Comparison of ENCODE assay signal across 11 mouse cellular contexts in the genomic region with DNA sequence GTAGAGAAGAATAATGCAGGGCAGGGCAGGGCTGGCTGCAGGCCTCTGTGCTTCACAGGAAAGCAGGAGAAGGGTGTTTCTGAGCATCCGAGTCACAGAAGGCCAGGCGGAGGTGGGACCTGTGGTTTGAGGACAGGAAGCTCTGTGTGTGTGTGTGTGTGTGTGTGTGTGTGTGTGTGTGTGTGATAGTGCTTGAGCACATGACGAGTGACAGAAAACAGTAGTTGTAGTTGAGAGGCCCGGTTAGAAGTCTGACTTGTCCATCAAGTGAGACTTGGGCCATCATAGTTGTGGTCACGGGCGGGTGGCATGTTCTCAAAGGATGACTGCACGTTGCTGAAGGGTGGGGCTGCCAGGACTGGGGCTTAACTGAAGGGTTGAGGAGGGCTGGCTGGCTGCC. TPM values are rescaled to one million over a fixed set of nuclear protein-coding genes. Genes with fewer than 3 reads are reported as not detected.
A peak's percentile ranks its signal among the peaks of the same experiment; 100 is the strongest.
DNase-seq lines count a peak whose midpoint lies in the region; ATAC-seq and TF ChIP-seq lines count a peak whose summit lies in the region.
"Had no signal": no experiment of that assay in that cellular context is flagged by ENCODE, and none has a peak within 500 bp of the region (broad histone marks: within the 10 kb centered on the region; RNA-seq: fewer than 3 reads in every experiment).

No protein-coding gene starts in this region.

- H3K27me3 ChIP-seq in intestine, postnatal 0 days (replicated peaks; ENCODE audit: control insufficient read depth, insufficient read depth, low read length): no peaks in the 10 kb centered on the region
- no peaks in the 10 kb centered on the region for H3K27me3 ChIP-seq in intestine, embryonic 15.5 days (replicated peaks)
- no peaks in the 10 kb centered on the region for H3K27me3 ChIP-seq in stomach, postnatal 0 days (ENCODE audit: control insufficient read depth, insufficient read depth, low read length)
- H3K27me3 ChIP-seq in limb, embryonic 10.5 days (ENCODE audit: low read depth, poor library complexity, severe bottlenecking): no peaks in the 10 kb centered on the region
- H3K27me3 ChIP-seq in forebrain, embryonic 16.5 days (replicated peaks; ENCODE audit: control insufficient read depth, insufficient read depth, low read length): no peaks in the 10 kb centered on the region

- no peaks in the 10 kb centered on the region for H3K4me1 ChIP-seq in intestine, postnatal 0 days (replicated peaks; ENCODE audit: control insufficient read depth, insufficient read depth, low read length)
- H3K4me1 ChIP-seq in intestine, embryonic 15.5 days (replicated peaks): peaks cover 6% of the 10 kb centered on the region; the same call in 1 of the 2 replicates
- no peaks in the 10 kb centered on the region for H3K4me1 ChIP-seq in stomach, postnatal 0 days (replicated peaks; ENCODE audit: control insufficient read depth, insufficient read depth)
- no peaks in the 10 kb centered on the region for H3K4me1 ChIP-seq in limb, embryonic 10.5 days
- H3K4me1 ChIP-seq in forebrain, embryonic 16.5 days (replicated peaks; ENCODE audit: control insufficient read depth, insufficient read depth, low read length): no peaks in the 10 kb centered on the region

- no peak overlapping the region for H3K9ac ChIP-seq in intestine, postnatal 0 days (ENCODE audit: low read depth, low read length)
- no peak overlapping the region for H3K9ac ChIP-seq in intestine, embryonic 15.5 days
- no peak overlapping the region for H3K9ac ChIP-seq in stomach, postnatal 0 days (ENCODE audit: low read length)
- no peak overlapping the region for H3K9ac ChIP-seq in forebrain, embryonic 16.5 days (replicated peaks; ENCODE audit: low read depth, low read length)

- H3K27ac ChIP-seq in intestine, postnatal 0 days (ENCODE audit: low read depth, low read length): 0 out of 2 replicates have a peak overlapping the region, but pooled peaks have one; percentile 35
- no peak overlapping the region for H3K27ac ChIP-seq in intestine, embryonic 15.5 days
- no peak overlapping the region for H3K27ac ChIP-seq in stomach, postnatal 0 days (replicated peaks)
- H3K27ac ChIP-seq in limb, embryonic 10.5 days: no peak overlapping the region
- H3K27ac ChIP-seq in forebrain, embryonic 16.5 days (ENCODE audit: low read length): no peak overlapping the region

- WGBS in intestine, postnatal 0 days: 64% methylated on average over 7 of the region's 7 CpGs
- WGBS in intestine, embryonic 15.5 days: 64% methylated on average over 7 of the region's 7 CpGs
- WGBS in stomach, postnatal 0 days: 44% methylated on average over 7 of the region's 7 CpGs
- WGBS in limb, embryonic 10.5 days: 89% methylated on average over 7 of the region's 7 CpGs
- WGBS in forebrain, embryonic 16.5 days: 90% methylated on average over 7 of the region's 7 CpGs

- H3K4me3 ChIP-seq in intestine, postnatal 0 days (ENCODE audit: low read depth, low read length): no peak overlapping the region
- no peak overlapping the region for H3K4me3 ChIP-seq in intestine, embryonic 15.5 days (replicated peaks)
- no peak overlapping the region for H3K4me3 ChIP-seq in stomach, postnatal 0 days (ENCODE audit: low read depth, low read length)
- H3K4me3 ChIP-seq in limb, embryonic 10.5 days: no peak overlapping the region
- H3K4me3 ChIP-seq in forebrain, embryonic 16.5 days (replicated peaks; ENCODE audit: low read length): no peak overlapping the region

- TF ChIP-seq CTCF in intestine, postnatal 0 days (IDR thresholded peaks at IDR 0.05; ENCODE audit: low read depth): no peak
- TF ChIP-seq CTCF in stomach, postnatal 0 days (IDR thresholded peaks at IDR 0.05; ENCODE audit: low read depth): no peak

- no peak for ATAC-seq in intestine, postnatal 0 days
- ATAC-seq in intestine, embryonic 15.5 days: no peak
- peak; percentile 94 for ATAC-seq in common myeloid progenitor, adult 5-6 weeks (replicated peaks; ENCODE audit: low read depth, poor library complexity, severe bottlenecking)
- 0 out of 2 replicates have a peak, but pooled peaks have one; percentile 15 for ATAC-seq in stomach, postnatal 0 days (ENCODE audit: low FRiP score, low TSS enrichment)
- ATAC-seq in forebrain, embryonic 16.5 days: no peak

- peak; percentile 50 for DNase-seq in lung, postnatal 36 days
- DNase-seq in stomach, postnatal 0 days (ENCODE audit: low spot score): no peak
- no peak for DNase-seq in limb, embryonic 10.5 days (ENCODE audit: low spot score)
- no peak for DNase-seq in layer of hippocampus, postnatal 36 days

- peaks cover 91% of the 10 kb centered on the region for H3K36me3 ChIP-seq in intestine, postnatal 0 days (ENCODE audit: control insufficient read depth, insufficient read depth)
- H3K36me3 ChIP-seq in intestine, embryonic 15.5 days: peaks cover 54% of the 10 kb centered on the region
- peaks cover 44% of the 10 kb centered on the region for H3K36me3 ChIP-seq in stomach, postnatal 0 days (ENCODE audit: control insufficient read depth, insufficient read depth, low read length)
- H3K36me3 ChIP-seq in limb, embryonic 10.5 days: peaks cover 100% of the 10 kb centered on the region
- H3K36me3 ChIP-seq in forebrain, embryonic 16.5 days (ENCODE audit: control insufficient read depth, insufficient read depth): peaks cover 34% of the 10 kb centered on the region

- no peaks in the 10 kb centered on the region for H3K9me3 ChIP-seq in intestine, postnatal 0 days (ENCODE audit: control insufficient read depth)
- no peaks in the 10 kb centered on the region for H3K9me3 ChIP-seq in intestine, embryonic 15.5 days
- H3K9me3 ChIP-seq in stomach, postnatal 0 days (ENCODE audit: control insufficient read depth, low read length): no peaks in the 10 kb centered on the region
- no peaks in the 10 kb centered on the region for H3K9me3 ChIP-seq in limb, embryonic 10.5 days (replicated peaks)
- H3K9me3 ChIP-seq in forebrain, embryonic 16.5 days (ENCODE audit: control insufficient read depth, low read length): no peaks in the 10 kb centered on the region

- TF ChIP-seq EP300 in stomach, postnatal 0 days (optimal IDR thresholded peaks at IDR 0.05): no peak

- H3K4me2 ChIP-seq in intestine, postnatal 0 days (replicated peaks; ENCODE audit: low read depth): no peak overlapping the region
- H3K4me2 ChIP-seq in intestine, embryonic 15.5 days (replicated peaks): no peak overlapping the region
- no peak overlapping the region for H3K4me2 ChIP-seq in stomach, postnatal 0 days (replicated peaks; ENCODE audit: low read depth)
- H3K4me2 ChIP-seq in forebrain, embryonic 16.5 days (ENCODE audit: low read length): no peak overlapping the region

RNA-seq across cellular contexts. Expression of a gene that starts 16.1 kb away (rescaled TPM):
- polyA plus RNA-seq in intestine, postnatal 0 days (2015; fragmentation: Nextera tagmentation; extraction: Ambion mirVana): 33.3 and 36.7 TPM in 2 replicates
- 61.2 and 62.0 TPM in 2 replicates for polyA plus RNA-seq in intestine, embryonic 15.5 days (2015; fragmentation: Nextera tagmentation; extraction: Ambion mirVana)
- total RNA-seq in common myeloid progenitor, adult 5-6 weeks (2017): 150 and 164 TPM in 2 replicates
- polyA plus RNA-seq in stomach, postnatal 0 days (2015; fragmentation: Nextera tagmentation; extraction: Ambion mirVana): 30.0 and 35.4 TPM in 2 replicates
- polyA plus RNA-seq in limb, embryonic 10.5 days (2016; fragmentation: Nextera tagmentation; extraction: Ambion mirVana): 76.0 and 80.2 TPM in 2 replicates
- 80.1 and 82.6 TPM in 2 replicates for polyA plus RNA-seq in forebrain, embryonic 16.5 days (2015; fragmentation: Nextera tagmentation; extraction: Ambion mirVana)
- 100 to 1,000 TPM; 128 to 141 TPM for total RNA-seq in layer of hippocampus, postnatal 36 days (2021)

RNA-seq across cellular contexts. Expression of a gene that starts 35.3 kb away (rescaled TPM):
- not detected in 2 replicates for polyA plus RNA-seq in intestine, postnatal 0 days (2015; fragmentation: Nextera tagmentation; extraction: Ambion mirVana)
- not detected in 2 replicates for polyA plus RNA-seq in intestine, embryonic 15.5 days (2015; fragmentation: Nextera tagmentation; extraction: Ambion mirVana)
- not detected in 2 replicates for total RNA-seq in common myeloid progenitor, adult 5-6 weeks (2017)
- polyA plus RNA-seq in stomach, postnatal 0 days (2015; fragmentation: Nextera tagmentation; extraction: Ambion mirVana): not detected in 2 replicates
- not detected in 2 replicates for polyA plus RNA-seq in limb, embryonic 10.5 days (2016; fragmentation: Nextera tagmentation; extraction: Ambion mirVana)
- polyA plus RNA-seq in forebrain, embryonic 16.5 days (2015; fragmentation: Nextera tagmentation; extraction: Ambion mirVana): not detected in 2 replicates
- not detected for total RNA-seq in layer of hippocampus, postnatal 36 days (2021)
- total RNA-seq: heart, postnatal 10 days; left cerebral cortex, postnatal 10 days had no signal
- polyA plus RNA-seq: brain, embryonic 14.5 days had no signal

RNA-seq across cellular contexts. Expression of a gene that starts 54.8 kb away (rescaled TPM):
- 8.9 and 9.1 TPM in 2 replicates for polyA plus RNA-seq in intestine, postnatal 0 days (2015; fragmentation: Nextera tagmentation; extraction: Ambion mirVana)
- 22.7 and 47.2 TPM in 2 replicates for polyA plus RNA-seq in intestine, embryonic 15.5 days (2015; fragmentation: Nextera tagmentation; extraction: Ambion mirVana)
- total RNA-seq in common myeloid progenitor, adult 5-6 weeks (2017): 0.09 and 1.4 TPM in 2 replicates
- polyA plus RNA-seq in stomach, postnatal 0 days (2015; fragmentation: Nextera tagmentation; extraction: Ambion mirVana): 70.1 and 73.0 TPM in 2 replicates
- 2.8 and 4.2 TPM in 2 replicates for polyA plus RNA-seq in limb, embryonic 10.5 days (2016; fragmentation: Nextera tagmentation; extraction: Ambion mirVana)
- 35.4 and 51.6 TPM in 2 replicates for polyA plus RNA-seq in forebrain, embryonic 16.5 days (2015; fragmentation: Nextera tagmentation; extraction: Ambion mirVana)
- total RNA-seq in layer of hippocampus, postnatal 36 days (2021): 100 to 1,000 TPM; 273 to 281 TPM

Comparison
In these comparisons a context has a peak if more than half of its experiments do, and no peak if none do; other contexts are left out.
1. ATAC-seq: peak in common myeloid progenitor, adult 5-6 weeks (single experiment) and stomach, postnatal 0 days (single experiment); none in intestine, postnatal 0 days (single experiment), intestine, embryonic 15.5 days (single experiment) and forebrain, embryonic 16.5 days (single experiment).